Mouse (Mus musculus): Measurements from ENCODE around the gene Ankzf1. TPM values are rescaled to one million over a fixed set of nuclear protein-coding genes. Genes with fewer than 3 reads are reported as not detected.

Ankzf1 gene
- total RNA-seq, 2 experiments from 2014 or later = 19.7 TPM

DNA sequence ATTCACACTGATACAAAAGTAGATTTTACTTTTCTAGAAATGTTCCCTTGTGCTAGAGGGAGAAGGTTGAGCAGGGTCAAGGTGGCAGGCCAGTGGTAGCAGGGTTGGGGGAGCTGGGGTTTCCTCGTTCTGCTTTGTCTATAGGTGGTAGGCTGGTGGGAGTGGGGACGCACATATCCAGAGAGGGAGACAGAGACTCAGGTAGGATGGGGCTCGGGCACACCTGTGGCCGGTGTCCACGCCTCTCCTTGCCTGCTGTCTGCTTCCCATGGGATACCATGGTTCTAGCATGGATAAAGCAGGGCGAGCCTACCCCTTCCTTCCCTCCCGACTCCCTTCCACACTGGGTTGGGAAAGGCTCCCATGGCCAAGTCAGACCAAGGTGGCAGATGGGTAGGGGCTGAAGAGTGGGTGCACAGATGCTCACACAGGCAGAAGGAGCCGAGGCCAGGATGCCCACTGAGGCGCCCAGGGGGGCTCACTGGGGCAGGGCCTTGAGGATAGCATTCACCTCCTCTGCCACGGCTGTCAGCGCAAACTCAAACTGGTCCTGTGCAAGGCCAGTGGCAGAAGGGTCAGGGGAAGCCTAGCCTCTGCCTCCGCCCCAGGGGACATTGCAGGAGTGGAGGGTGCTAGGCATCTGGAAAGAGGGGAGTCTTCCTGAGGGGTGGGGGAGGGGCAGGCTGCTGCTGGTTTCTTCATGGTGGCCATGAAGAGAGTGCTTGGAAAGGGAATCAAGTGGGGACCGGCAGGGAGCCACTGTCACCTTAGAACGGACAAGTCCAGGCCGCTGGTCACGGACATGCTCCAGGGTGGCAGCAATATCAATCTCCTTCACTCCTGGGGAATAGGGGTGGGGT is 55.4 kb downstream of the Ankzf1 start:
- intact Hi-C loops (cut with DNase I) = no loop called here
- no peak for DNase-seq (ENCODE audit: low spot score in 2 of 2)

GRCm38 (mm10) chr1:75248041-75248772 is 56.3 kb downstream of the Ankzf1 start:
- intact Hi-C loops (cut with DNase I) = no loop called here
- DNase-seq (ENCODE audit: low spot score in 2 of 2) = no peak

Small RNAs within 50 kb of the gene (microRNA-seq; reads per million reads assigned to microRNA genes)
- gene Gm27943 = 0 reads per million in 2 experiments

Other genes with a start within 250 kb of the Ankzf1 start
- under 1 TPM; 0.30 to 0.33 TPM for gene Ihh, start 240.5 kb upstream of the Ankzf1 start, total RNA-seq (2021)
- gene Nhej1, start 67.0 kb upstream of the Ankzf1 start, total RNA-seq (2021) = 1 to 10 TPM; 1.6 to 2.6 TPM
- under 1 TPM; 0.22 to 0.25 TPM for gene Slc23a3, start 58.3 kb upstream of the Ankzf1 start, total RNA-seq (2021)
- gene Cnppd1, start 49.4 kb upstream of the Ankzf1 start, total RNA-seq (2021) = 10 to 100 TPM; 31.4 to 32.2 TPM
- gene Retreg2, start 49.4 kb upstream of the Ankzf1 start, total RNA-seq (2021) = 100 to 1,000 TPM; 159 to 162 TPM
- gene Zfand2b, start 23.5 kb upstream of the Ankzf1 start, total RNA-seq (2021) = 10 to 100 TPM; 21.4 to 22.8 TPM
- gene Abcb6, start 11.8 kb upstream of the Ankzf1 start, total RNA-seq (2021) = 10 to 100 TPM; 38.1 to 39.3 TPM
- 100 to 1,000 TPM; 130 to 133 TPM for gene Atg9a, start within 50 bp of the Ankzf1 start, total RNA-seq (2021)
- gene Glb1l, start 18.7 kb downstream of the Ankzf1 start, total RNA-seq (2021) = 10 to 100 TPM; 16.3 to 18.3 TPM
- gene Stk16, start 18.7 kb downstream of the Ankzf1 start, total RNA-seq (2021) = 10 to 100 TPM; 85.6 to 92.2 TPM
- gene Tuba4a, start 27.7 kb downstream of the Ankzf1 start, total RNA-seq (2021) = 100 to 1,000 TPM; 658 to 691 TPM
- gene A630095N17Rik, start 40.0 kb downstream of the Ankzf1 start, total RNA-seq (2021) = not detected
- gene Dnajb2, start 44.3 kb downstream of the Ankzf1 start, total RNA-seq (2021) = 10 to 100 TPM; 76.5 to 80.2 TPM
- 100 to 1,000 TPM; 376 to 396 TPM for gene Ptprn, start 72.4 kb downstream of the Ankzf1 start, total RNA-seq (2021)
- 10 to 100 TPM; 69.0 to 98.8 TPM for gene Resp18, start 86.3 kb downstream of the Ankzf1 start, total RNA-seq (2021)
- 10 to 100 TPM; 60.1 to 60.8 TPM for gene Dnpep, start 125.8 kb downstream of the Ankzf1 start, total RNA-seq (2021)
- 1 to 10 TPM; 1.5 to 2.6 TPM for gene Des, start 168.2 kb downstream of the Ankzf1 start, total RNA-seq (2021)
- gene Speg, start 183.1 kb downstream of the Ankzf1 start, total RNA-seq (2021) = 100 to 1,000 TPM; 199 to 210 TPM
- gene Gmppa, start 243.8 kb downstream of the Ankzf1 start, total RNA-seq (2021) = 10 to 100 TPM; 54.2 to 61.2 TPM